Mouse (Mus musculus) neutrophil, adult 5-6 weeks (primary cell): ENCODE results near the gene C2cd4b. TPM values are rescaled to one million over a fixed set of nuclear protein-coding genes. Genes with fewer than 3 reads are reported as not detected.

ENCODE experiments used
- ATAC-seq: fragments of 151-379, 151-347 bp; 2 replicates; pipeline ENCODE4 v1.8.0; 2017; ENCODE audit warnings: mild to moderate bottlenecking, moderate TSS enrichment; ENCODE audit not compliant: insufficient number of reproducible peaks, poor library complexity, low FRiP score, severe bottlenecking; ENCODE audit errors: extremely low read depth
- total RNA-seq: library from RNA; stranded (forward); fragments of 200-1000 nt; gene quantifications from 2 replicates; pipeline ENCODE4 v1.2.3, GENCODE M21; 2017

Gene C2cd4b
- total RNA-seq, 1 experiment from 2014 or later = not detected

DNA sequence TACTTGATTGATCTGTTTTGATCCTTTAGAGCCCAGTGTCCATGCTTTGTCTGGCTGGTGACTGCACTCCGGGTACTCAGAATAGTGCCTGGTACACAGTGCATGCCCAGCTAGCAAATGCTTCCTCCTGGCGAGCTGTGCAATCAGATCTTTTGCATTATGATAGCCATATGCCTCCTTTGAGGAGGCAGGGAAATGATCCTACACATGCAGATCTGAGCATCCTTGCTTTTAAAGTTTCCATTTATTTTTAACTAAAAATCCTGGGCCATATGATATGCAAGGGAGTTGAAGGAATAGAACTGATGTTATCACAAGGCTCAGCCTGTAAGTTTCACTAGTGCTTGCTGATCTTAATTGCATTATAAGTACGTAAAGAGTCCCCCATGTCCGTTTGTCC lies 9.6 kb downstream of the C2cd4b start:
- no peak for ATAC-seq

DNA sequence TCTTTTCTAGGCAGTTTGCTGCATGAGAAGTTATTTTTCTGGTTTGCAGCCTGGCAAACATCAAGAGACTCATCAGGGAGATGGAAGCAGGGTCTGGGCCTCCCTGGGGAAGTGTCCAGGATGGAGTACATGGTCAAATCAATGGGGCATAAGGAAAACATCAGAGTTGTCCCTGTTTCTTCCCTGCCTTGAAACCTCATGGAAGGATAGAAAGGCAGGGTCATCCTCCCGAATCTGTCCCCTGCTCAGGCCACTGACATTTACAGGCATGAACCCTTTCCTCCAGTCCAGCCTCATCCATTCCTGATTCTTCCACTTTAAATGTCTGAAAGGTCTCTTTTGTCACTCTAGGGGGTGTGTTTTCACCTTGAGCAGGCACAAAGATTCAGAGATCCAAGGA lies 10.2 kb downstream of the C2cd4b start:
- no peak for ATAC-seq

DNA sequence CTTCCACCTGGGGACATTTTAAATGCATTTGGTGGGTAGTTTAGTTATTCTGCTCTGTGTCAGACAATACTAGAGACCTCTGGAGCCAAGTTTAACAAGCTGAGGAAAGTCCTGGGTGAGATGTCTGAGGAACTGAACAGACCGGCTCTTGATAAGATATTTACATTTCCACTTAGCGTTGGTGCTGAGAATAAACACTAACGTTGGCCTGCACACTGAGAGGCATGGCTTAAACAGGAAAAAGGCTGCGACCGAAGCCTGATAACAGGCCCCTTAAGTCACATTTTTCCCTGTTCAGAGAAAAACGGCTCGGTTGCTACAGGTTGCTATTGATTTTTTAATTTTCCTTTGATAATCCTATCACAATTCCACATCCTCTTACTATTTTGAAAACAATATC lies 12.1 kb downstream of the C2cd4b start:
- ATAC-seq = no peak

DNA sequence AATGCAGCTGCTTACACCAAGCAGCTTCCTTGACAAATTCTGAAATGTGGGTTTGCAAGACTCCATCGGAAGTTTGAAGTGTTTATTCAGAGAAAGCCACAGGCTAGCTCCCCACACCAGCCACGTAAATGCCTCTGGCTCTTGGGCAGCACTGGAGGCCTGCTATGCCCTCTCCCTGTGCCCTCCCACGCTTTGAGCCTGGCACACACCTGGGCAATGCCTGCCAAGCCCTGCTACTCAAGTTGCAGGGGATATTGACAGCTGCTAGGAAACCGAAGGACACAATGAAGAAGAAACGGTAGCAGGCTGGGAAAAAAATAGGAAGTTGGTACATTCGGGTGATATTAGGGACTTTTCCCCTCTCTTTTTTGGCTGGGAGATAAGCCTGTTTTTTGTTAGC lies 15.0 kb downstream of the C2cd4b start:
- ATAC-seq = no peak

DNA sequence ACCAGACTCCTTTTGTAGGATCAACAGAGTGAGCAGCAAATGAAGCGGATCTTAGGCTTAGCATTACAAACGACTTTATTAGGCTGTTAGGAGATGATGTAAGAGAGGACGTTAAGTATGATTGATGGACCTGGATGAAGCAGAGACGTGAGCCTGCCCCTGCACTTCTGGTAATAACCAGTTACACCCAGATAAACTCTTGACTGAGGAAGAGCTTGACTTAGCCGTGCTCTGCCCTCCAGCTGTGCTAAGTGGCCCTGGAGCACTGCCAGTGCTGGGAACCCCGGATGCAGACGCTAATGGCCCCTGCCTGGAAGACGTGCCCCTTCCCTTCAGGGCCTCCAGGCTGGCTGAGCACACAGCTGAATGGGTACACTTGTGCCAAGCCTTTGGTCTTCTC lies 19.3 kb downstream of the C2cd4b start:
- no peak for ATAC-seq

DNA sequence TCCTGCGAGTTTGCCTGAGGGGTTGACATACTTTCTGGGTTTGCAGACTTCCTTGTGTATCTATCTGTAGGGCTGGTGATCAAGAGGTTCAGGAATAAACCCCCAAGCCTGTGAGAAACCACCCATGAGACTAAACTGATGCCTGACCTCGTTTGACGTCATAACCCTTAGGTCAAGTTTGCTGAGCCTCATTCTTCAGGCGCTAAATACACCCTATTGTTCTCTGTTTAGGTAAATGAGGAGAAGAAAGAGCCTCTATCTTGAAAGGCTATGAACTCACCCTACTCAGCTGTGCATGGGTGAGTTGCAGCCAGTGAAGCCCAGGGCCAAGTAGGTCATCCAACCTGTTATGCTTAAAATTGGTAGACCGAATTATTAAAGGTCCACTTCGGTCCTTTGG lies 23.5 kb downstream of the C2cd4b start:
- no peak for ATAC-seq

DNA sequence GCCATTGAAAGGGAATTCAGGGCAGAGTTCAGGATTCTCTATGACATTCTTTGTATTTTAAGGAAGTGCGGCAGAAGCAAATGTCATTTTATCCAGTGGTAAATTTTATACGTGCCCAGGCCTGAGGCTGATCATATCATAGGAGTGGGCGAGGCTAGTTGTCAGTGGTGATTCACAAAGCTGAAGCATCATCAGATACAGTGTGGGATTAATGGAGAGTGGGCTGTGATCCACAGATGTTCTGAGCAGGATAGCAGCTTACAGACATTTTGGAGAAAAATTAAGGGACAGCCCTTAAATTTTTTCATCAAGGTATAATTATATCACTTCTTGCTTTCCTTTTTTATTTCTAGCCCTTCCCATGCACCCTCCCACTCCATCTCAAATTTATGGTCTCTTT lies 24.2 kb downstream of the C2cd4b start:
- ATAC-seq = no peak

DNA sequence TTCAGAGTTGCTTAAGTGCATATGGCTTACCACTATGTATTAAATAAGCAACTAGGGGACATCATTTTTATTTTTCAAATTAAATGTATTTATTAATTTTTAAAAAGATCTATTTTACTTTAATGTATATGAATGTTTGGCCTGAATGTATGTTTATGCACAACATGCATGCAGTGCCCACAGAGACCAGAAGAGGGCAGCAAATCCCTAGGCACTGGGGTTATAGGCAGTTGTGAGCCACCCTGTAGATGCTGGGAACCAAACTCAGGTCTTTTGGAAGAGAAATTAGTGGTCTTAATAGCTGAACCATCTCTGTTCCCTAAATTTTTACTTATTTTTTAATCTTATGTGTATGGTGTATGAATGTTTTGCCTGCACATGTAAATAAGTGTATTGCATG lies 24.7 kb downstream of the C2cd4b start:
- no peak for ATAC-seq

DNA sequence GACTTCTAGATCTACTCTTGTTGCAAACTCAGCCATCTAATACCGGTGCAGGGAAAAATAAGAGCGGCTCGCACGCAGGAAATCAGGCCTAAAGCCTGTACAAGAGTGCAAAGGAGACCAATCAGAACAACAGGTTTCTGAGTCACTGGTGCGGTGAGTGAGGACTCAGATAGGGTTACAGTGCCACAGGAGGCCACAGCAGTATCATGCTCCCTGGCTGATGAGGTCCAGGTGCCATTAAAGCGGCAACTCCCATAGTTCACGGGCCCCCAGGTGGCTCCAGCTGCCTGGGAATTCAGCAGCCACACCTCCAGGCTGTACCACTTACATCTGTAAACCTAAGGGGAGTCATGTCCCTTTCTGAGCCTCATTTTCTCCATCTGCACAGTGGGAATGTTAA lies 27.1 kb downstream of the C2cd4b start:
- ATAC-seq = no peak

DNA sequence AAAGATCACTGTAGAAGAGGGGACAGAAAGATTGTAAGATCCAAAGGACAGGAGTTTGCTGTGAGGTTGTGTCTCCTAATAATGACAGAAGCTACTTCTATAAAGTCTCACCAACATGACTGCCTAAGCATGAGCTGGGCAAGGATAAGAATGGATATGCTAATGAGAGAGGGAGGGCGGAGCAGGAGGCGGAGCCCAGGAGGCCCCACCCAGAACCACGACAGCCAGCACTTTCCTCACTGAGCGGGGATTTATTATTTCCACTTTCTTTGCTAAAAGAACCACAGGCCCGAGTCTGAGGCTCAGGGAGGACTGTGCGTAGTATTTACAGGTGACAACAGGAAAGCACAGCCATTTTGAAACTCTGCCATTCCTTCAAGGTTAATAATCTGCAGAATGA lies 28.4 kb downstream of the C2cd4b start:
- ATAC-seq = no peak

DNA sequence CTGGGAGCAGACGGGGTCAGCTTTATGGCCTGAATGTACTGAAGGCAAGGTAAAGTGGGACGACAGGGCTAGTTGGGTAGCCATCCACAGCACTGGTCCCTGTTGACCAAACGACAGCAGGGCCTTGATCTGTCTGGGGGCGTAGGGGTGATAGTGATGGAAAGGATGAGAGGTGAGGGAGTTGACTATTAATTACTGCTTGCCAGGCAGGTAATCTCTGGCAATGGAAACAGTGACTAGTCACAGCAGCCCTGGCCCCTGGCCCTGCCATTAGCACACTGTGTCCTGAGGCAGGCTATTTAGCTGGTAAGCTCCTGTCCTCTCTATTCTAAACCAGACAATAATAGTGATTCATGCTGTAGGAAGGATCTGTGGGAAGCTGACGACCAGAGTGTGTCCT lies 33.2 kb downstream of the C2cd4b start:
- ATAC-seq = no peak

DNA sequence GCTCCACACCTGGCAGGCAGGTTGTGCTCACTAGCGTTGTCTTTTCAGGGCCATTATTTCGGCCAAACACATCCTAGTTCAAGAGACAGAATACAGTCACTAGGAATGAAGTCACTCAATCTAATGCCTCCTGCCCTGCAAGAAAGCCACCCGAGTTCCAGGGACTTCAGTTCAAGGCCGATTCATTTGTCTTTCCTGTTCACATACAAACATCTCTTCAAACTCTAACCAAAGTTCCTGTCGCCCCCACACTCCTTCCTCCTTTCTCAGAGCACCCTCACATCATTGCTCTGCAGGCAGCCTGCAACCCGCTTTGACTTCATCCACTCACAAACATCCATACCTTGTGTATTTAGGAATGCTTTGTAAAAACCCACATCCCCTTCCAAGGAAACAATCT lies 34.3 kb downstream of the C2cd4b start:
- ATAC-seq = no peak

DNA sequence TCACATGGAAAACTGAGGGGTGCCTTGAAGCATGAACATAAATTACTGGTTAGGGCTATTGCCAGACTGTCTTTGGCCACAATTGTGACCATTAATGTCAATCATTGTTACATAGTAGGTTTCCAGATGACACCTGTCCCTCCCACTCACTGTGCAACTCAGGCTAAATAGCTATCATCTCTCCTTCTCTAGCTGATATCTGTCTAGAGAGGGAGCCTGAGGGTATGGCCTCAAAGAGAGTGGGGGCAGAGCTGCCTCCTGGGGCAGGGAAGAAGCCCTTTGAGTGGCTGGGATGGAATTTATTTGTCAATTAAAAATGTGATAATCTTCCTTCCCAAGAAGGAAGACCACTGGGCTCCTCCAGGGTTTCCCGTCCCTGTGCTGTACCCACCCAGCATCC lies 35.0 kb downstream of the C2cd4b start:
- ATAC-seq = no peak

DNA sequence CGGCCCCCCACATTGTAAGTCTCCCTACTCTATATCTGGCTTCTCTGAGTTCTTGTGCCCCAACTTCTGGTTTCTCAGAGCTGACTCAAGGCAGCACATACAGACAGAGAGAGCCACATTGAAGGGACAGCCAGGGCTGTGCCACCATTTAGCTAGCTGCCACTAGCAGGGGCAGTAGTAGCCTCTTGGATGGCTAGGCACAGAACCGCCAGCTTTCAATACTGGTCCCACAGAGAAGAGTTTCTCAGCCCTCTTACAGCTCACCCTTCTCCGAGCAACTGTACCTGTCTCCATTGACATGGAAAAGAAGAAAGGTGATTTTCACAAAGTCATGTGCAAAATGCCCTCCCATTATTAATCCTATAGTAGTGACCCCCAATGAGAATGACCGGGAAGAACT lies 35.4 kb downstream of the C2cd4b start:
- ATAC-seq = no peak

DNA sequence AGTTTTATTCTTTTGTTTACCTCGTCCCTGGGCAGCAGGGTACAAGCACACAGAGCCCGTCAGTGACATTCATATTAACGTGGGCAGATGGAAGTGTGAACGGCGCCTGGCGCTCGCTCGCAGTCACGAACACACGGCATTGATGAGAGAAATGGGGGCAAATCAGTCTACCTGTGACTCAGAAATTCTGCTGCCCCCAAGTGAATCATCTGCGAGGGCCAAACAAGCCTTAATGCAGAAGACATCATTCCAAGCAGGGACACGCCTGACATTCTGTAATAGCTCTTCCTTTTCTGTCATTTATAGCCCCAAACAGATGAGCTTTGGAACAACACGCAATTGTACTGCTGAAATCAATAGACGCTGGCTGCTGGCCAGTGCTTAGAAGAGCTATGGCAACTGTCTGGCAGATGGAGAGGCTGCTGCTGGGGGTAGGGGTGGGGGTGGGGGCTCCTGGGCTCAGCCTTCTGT lies 36.0 kb downstream of the C2cd4b start:
- no peak for ATAC-seq

DNA sequence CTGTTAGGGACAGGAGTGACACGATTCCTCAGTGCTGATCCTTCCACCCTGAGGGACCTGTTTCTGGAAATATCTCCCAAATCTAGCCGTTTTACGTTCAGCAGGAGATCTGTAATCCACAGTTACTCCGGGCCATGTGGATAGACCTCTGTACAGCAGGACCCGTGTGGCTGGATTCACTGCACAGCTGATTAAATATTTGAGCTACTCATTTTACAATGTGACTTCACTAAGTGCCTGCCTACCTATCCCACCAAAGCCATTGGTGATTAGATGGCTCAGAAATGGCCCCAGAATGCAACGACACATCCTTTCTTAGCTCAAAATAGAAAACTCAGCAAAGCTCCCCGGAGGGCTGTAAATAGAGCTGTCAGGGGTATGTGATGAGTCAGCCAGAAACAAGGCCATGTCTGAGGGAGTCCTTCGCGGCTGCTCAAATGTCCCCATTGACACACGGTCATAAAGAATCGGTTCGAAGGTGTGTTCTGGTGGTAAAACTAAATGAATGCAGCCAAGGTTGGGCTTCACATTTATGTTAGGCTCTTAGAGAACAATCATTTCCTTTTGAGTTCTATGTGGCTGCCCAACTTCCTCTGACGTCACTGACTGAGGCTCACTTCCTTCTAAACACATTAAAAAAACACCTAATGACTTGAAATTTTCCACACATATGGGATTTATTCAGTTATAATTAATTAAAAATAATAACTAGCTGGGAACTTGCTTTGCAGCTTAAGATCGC lies 40.0 kb downstream of the C2cd4b start:
- no peak for ATAC-seq

DNA sequence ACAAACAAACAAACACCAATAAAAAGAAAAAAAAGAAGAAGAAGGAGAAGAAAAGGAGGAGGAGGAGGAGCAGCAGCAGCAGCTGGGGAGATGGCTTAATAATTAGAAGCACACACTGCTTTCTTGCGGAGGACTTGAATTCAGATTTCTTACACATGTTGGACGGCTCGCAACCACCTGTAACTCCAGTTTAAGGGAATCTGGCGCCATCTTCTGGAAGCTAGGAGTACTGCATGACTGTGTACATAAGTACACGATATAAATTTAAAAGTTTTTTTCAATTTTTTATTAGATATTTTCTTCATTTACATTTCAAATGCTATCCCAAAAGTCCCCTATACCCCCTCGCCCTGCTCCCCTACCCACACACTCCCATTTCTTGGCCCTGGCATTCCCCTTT lies 43.0 kb downstream of the C2cd4b start:
- no peak for ATAC-seq

DNA sequence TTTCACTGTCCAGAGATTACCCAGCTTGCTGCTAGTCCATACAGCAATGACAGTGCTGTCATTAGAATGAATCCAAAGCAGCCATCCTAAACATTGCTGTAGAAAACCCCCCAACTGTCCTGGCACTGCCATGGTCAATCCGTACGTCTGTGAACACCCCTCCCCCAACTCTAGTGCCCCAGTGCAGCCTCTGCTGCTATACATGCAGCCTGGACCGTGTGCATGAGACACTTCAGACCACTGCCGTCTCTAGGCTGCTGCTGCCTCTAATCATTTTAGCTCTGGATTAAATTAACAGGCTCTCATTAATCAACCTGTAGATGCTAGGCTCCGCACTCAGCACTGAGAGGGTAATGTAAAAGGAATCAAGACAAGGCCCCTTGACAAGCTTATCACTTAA lies 47.8 kb downstream of the C2cd4b start:
- no peak for ATAC-seq

DNA sequence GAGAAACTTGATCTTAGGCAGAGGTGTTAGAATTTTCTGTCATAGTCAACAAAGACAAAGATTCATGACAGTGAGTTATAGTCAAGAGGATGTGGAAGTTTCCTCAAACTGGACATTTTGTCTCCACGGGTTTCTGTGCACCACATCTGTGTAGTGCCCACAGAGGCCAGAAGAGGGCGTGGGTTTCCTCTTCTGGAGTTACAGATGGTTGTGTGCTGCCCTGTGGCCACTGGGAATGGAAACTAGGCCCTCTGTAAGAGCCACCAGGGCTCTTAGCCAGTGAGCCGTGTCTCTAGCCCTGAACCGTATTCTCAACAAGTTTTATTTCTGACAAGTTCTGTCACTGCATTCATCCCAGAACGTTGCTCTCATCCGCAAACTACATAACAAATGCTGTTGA lies 51.3 kb downstream of the C2cd4b start:
- no peak for ATAC-seq
